Mouse (Mus musculus): Measurements from ENCODE around the gene Eddm3b. TPM values are rescaled to one million over a fixed set of nuclear protein-coding genes. Genes with fewer than 3 reads are reported as not detected.

The Eddm3b gene
- polyA plus RNA-seq, 1 experiment from 2014 or later, result not detected

- peaks cover 6% of the 10 kb centered on the region; the same call in 1 of the 2 replicates for H3K9me3 ChIP-seq (replicated peaks)
- H3K9ac ChIP-seq, result no peak overlapping the region
- H3K4me3 ChIP-seq, result no peak overlapping the region
- no peak overlapping the region for H3K4me2 ChIP-seq
- no peaks in the 10 kb centered on the region for H3K36me3 ChIP-seq
- 0 out of 2 replicates have a peak, but pooled peaks have one; percentile 33 for ATAC-seq (ENCODE audit: insufficient number of reproducible peaks, low FRiP score)
- H3K27me3 ChIP-seq (replicated peaks), result no peaks in the 10 kb centered on the region
- H3K4me1 ChIP-seq (replicated peaks), result no peaks in the 10 kb centered on the region
- WGBS, result 94% methylated on average over 1 of the region's 1 CpGs
- no peak overlapping the region for H3K27ac ChIP-seq (ENCODE audit: poor library complexity, severe bottlenecking)
Observed at GRCm38 (mm10) chr14:51165435-51165834, 51.2 kb downstream of the Eddm3b start.

DNA sequence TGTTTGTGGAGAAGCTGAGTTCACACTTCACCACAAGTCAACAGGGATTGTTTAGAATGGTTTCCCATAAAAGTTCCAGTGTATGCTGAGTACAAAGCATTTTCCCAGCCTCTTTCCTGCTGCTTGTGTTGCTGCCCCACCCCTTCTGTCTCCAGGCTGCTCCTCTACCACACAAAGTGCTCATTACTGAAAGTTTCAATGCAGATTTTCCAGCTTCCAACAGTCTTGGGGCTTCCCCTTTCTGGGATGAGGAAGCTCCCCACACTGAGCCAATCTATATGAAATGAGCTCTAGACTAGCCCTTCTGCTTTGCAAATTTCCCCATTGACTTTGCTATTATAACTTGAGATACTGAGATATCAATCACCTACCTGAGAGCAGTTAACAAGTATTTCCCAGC, 51.8 kb downstream of the Eddm3b start:
- H3K27me3 ChIP-seq (replicated peaks), result no peaks in the 10 kb centered on the region
- ATAC-seq (ENCODE audit: insufficient number of reproducible peaks, low FRiP score), result no peak
- no peak overlapping the region for H3K4me2 ChIP-seq

More for the DNA sequence above, 51.8 kb downstream of the Eddm3b start:
- Histone ChIP-seq H3K36me3 (no peaks in the 10 kb centered on the region), H3K4me1 (replicated peaks) (no peaks in the 10 kb centered on the region), H3K9ac (no peak overlapping the region), H3K27ac (ENCODE audit: poor library complexity, severe bottlenecking) (no peak overlapping the region), H3K4me3 (no peak overlapping the region), H3K9me3 (replicated peaks) (peaks cover 6% of the 10 kb centered on the region; the same call in 1 of the 2 replicates)

Other genes starting within 250 kb of the Eddm3b start
- 6.0 and 6.1 TPM in 2 replicates for gene Tep1, start 243.9 kb upstream of the Eddm3b start, polyA plus RNA-seq (2016; fragmentation: Nextera tagmentation; extraction: Ambion mirVana)
- gene Klhl33, start 216.9 kb upstream of the Eddm3b start, polyA plus RNA-seq (2016; fragmentation: Nextera tagmentation; extraction: Ambion mirVana), result 0.08 and 0.09 TPM in 2 replicates
- gene Osgep, start 189.5 kb upstream of the Eddm3b start, polyA plus RNA-seq (2016; fragmentation: Nextera tagmentation; extraction: Ambion mirVana), result 108 and 111 TPM in 2 replicates
- 152 and 159 TPM in 2 replicates for gene Apex1, start 189.5 kb upstream of the Eddm3b start, polyA plus RNA-seq (2016; fragmentation: Nextera tagmentation; extraction: Ambion mirVana)
- 33.6 and 37.3 TPM in 2 replicates for gene Pip4p1, start 183.6 kb upstream of the Eddm3b start, polyA plus RNA-seq (2016; fragmentation: Nextera tagmentation; extraction: Ambion mirVana)
- 39.0 and 43.8 TPM in 2 replicates for gene Pnp, start 183.3 kb upstream of the Eddm3b start, polyA plus RNA-seq (2016; fragmentation: Nextera tagmentation; extraction: Ambion mirVana)
- gene Gm49342, start 169.9 kb upstream of the Eddm3b start, polyA plus RNA-seq (2016; fragmentation: Nextera tagmentation; extraction: Ambion mirVana), result not detected in 2 replicates
- 0.17 and 0.32 TPM in 2 replicates for gene Pnp2, start 158.4 kb upstream of the Eddm3b start, polyA plus RNA-seq (2016; fragmentation: Nextera tagmentation; extraction: Ambion mirVana)
- 0.41 TPM in 1 of 2 replicates, not detected in the other for gene Rnase10, start 106.7 kb upstream of the Eddm3b start, polyA plus RNA-seq (2016; fragmentation: Nextera tagmentation; extraction: Ambion mirVana)
- gene Rnase9, start 72.6 kb upstream of the Eddm3b start, polyA plus RNA-seq (2016; fragmentation: Nextera tagmentation; extraction: Ambion mirVana), result not detected in 2 replicates
- gene Rnase11, start 64.3 kb upstream of the Eddm3b start, polyA plus RNA-seq (2016; fragmentation: Nextera tagmentation; extraction: Ambion mirVana), result not detected in 2 replicates
- gene Rnase12, start 56.8 kb upstream of the Eddm3b start, polyA plus RNA-seq (2016; fragmentation: Nextera tagmentation; extraction: Ambion mirVana), result 0.51 and 0.70 TPM in 2 replicates
- not detected in 2 replicates for gene Olfr750, start 40.0 kb upstream of the Eddm3b start, polyA plus RNA-seq (2016; fragmentation: Nextera tagmentation; extraction: Ambion mirVana)
- 13.7 and 15.0 TPM in 2 replicates for gene Rnase4, start 23.3 kb upstream of the Eddm3b start, polyA plus RNA-seq (2016; fragmentation: Nextera tagmentation; extraction: Ambion mirVana)
- 2.0 and 3.2 TPM in 2 replicates for gene Ang, start 23.3 kb upstream of the Eddm3b start, polyA plus RNA-seq (2016; fragmentation: Nextera tagmentation; extraction: Ambion mirVana)
- 0.29 TPM in 1 of 2 replicates, not detected in the other for gene Rnase6, start 9.5 kb downstream of the Eddm3b start, polyA plus RNA-seq (2016; fragmentation: Nextera tagmentation; extraction: Ambion mirVana)
- 0.19 TPM in 1 of 2 replicates, not detected in the other for gene Rnase1, start 32.4 kb downstream of the Eddm3b start, polyA plus RNA-seq (2016; fragmentation: Nextera tagmentation; extraction: Ambion mirVana)
- not detected in 2 replicates for gene Rnase2b, start 47.8 kb downstream of the Eddm3b start, polyA plus RNA-seq (2016; fragmentation: Nextera tagmentation; extraction: Ambion mirVana)
- gene Ang2, start 84.7 kb downstream of the Eddm3b start, polyA plus RNA-seq (2016; fragmentation: Nextera tagmentation; extraction: Ambion mirVana), result not detected in 2 replicates
- not detected in 2 replicates for gene Ear14, start 89.0 kb downstream of the Eddm3b start, polyA plus RNA-seq (2016; fragmentation: Nextera tagmentation; extraction: Ambion mirVana)
- gene Rnase2a, start 141.7 kb downstream of the Eddm3b start, polyA plus RNA-seq (2016; fragmentation: Nextera tagmentation; extraction: Ambion mirVana), result not detected in 2 replicates
- not detected in 2 replicates for gene Gm7247, start 247.3 kb downstream of the Eddm3b start, polyA plus RNA-seq (2016; fragmentation: Nextera tagmentation; extraction: Ambion mirVana)